Mouse (Mus musculus): ENCODE data around the gene Tollip. TPM values are rescaled to one million over a fixed set of nuclear protein-coding genes. Genes with fewer than 3 reads are reported as not detected.

The Tollip gene
- polyA plus RNA-seq, 1 experiment, result 142 TPM

GRCm38 (mm10) chr7:141902269-141902729 lies 16.0 kb downstream of the Tollip start:
- WGBS, result under 1% methylated on average over 44 of the region's 44 CpGs

GRCm38 (mm10) chr7:141901825-141902224 lies 16.5 kb downstream of the Tollip start:
- Histone ChIP-seq H3K4me3 (ENCODE audit: low read depth, low read length) (peak overlapping the region; percentile 94), H3K27ac (ENCODE audit: insufficient read depth, low read depth, low read length) (peak overlapping the region; percentile 23), H3K36me3 (ENCODE audit: control insufficient read depth, insufficient read depth, low read length) (no peaks in the 10 kb centered on the region), H3K4me1 (ENCODE audit: control insufficient read depth, insufficient read depth, insufficient read length, low read length) (peaks cover 15% of the 10 kb centered on the region; the same call in 1 of the 2 replicates), H3K27me3 (ENCODE audit: control insufficient read depth, insufficient read depth, low read length) (no peaks in the 10 kb centered on the region; the same call in 1 of the 2 replicates)
- TF ChIP-seq POLR2A (IDR thresholded peaks at IDR 0.05; ENCODE audit: low read depth, low read length) (no peak), CTCF (IDR thresholded peaks at IDR 0.05; ENCODE audit: extremely low read depth, insufficient read length, insufficient replicate concordance, low read depth, low read length) (no peak)
- 0% methylated on average over 16 of the region's 16 CpGs for WGBS

More at GRCm38 (mm10) chr7:141902269-141902729, 16.0 kb downstream of the Tollip start:
- Histone ChIP-seq H3K4me3 (ENCODE audit: low read depth, low read length) (peak overlapping the region; percentile 94), H3K27ac (ENCODE audit: insufficient read depth, low read depth, low read length) (peak overlapping the region; percentile 23), H3K4me1 (ENCODE audit: control insufficient read depth, insufficient read depth, insufficient read length, low read length) (peaks cover 15% of the 10 kb centered on the region; the same call in 1 of the 2 replicates), H3K36me3 (ENCODE audit: control insufficient read depth, insufficient read depth, low read length) (no peaks in the 10 kb centered on the region), H3K27me3 (ENCODE audit: control insufficient read depth, insufficient read depth, low read length) (no peaks in the 10 kb centered on the region; the same call in 1 of the 2 replicates)
- no peak for TF ChIP-seq CTCF (IDR thresholded peaks at IDR 0.05; ENCODE audit: extremely low read depth, insufficient read length, insufficient replicate concordance, low read depth, low read length)
- peak; percentile 85 for TF ChIP-seq POLR2A (IDR thresholded peaks at IDR 0.05; ENCODE audit: low read depth, low read length)

GRCm38 (mm10) chr7:141892151-141892550 lies 26.2 kb downstream of the Tollip start:
- Histone ChIP-seq H3K36me3 (ENCODE audit: control insufficient read depth, insufficient read depth, low read length) (peaks cover 58% of the 10 kb centered on the region), H3K4me1 (ENCODE audit: control insufficient read depth, insufficient read depth, insufficient read length, low read length) (no peaks in the 10 kb centered on the region), H3K27ac (ENCODE audit: insufficient read depth, low read depth, low read length) (no peak overlapping the region), H3K4me3 (ENCODE audit: low read depth, low read length) (no peak overlapping the region), H3K27me3 (ENCODE audit: control insufficient read depth, insufficient read depth, low read length) (no peaks in the 10 kb centered on the region)
- no peak for TF ChIP-seq CTCF (IDR thresholded peaks at IDR 0.05; ENCODE audit: extremely low read depth, insufficient read length, insufficient replicate concordance, low read depth, low read length)
- no peak for TF ChIP-seq POLR2A (IDR thresholded peaks at IDR 0.05; ENCODE audit: low read depth, low read length)
- WGBS, result 90% methylated on average over 7 of the region's 7 CpGs

- Histone ChIP-seq H3K27ac (ENCODE audit: insufficient read depth, low read depth, low read length) (no peak overlapping the region), H3K4me3 (ENCODE audit: low read depth, low read length) (no peak overlapping the region), H3K27me3 (ENCODE audit: control insufficient read depth, insufficient read depth, low read length) (no peaks in the 10 kb centered on the region), H3K36me3 (ENCODE audit: control insufficient read depth, insufficient read depth, low read length) (peaks cover 34% of the 10 kb centered on the region), H3K4me1 (ENCODE audit: control insufficient read depth, insufficient read depth, insufficient read length, low read length) (0 out of 2 replicates have a peak, but pooled peaks cover 4% of the 10 kb centered on the region)
- 59% methylated on average over 2 of the region's 2 CpGs for WGBS
- TF ChIP-seq POLR2A (IDR thresholded peaks at IDR 0.05; ENCODE audit: low read depth, low read length) (no peak), CTCF (IDR thresholded peaks at IDR 0.05; ENCODE audit: extremely low read depth, insufficient read length, insufficient replicate concordance, low read depth, low read length) (no peak)
These were observed 39.5 kb downstream of the Tollip start for GRCm38 (mm10) chr7:141878813-141879212.

GRCm38 (mm10) chr7:141874891-141875290 lies 43.4 kb downstream of the Tollip start:
- TF ChIP-seq CTCF (IDR thresholded peaks at IDR 0.05; ENCODE audit: extremely low read depth, insufficient read length, insufficient replicate concordance, low read depth, low read length), result no peak
- no peak for TF ChIP-seq POLR2A (IDR thresholded peaks at IDR 0.05; ENCODE audit: low read depth, low read length)
- H3K27me3 ChIP-seq (ENCODE audit: control insufficient read depth, insufficient read depth, low read length), result no peaks in the 10 kb centered on the region
- peaks cover 9% of the 10 kb centered on the region for H3K36me3 ChIP-seq (ENCODE audit: control insufficient read depth, insufficient read depth, low read length)
- WGBS, result 88% methylated on average over 5 of the region's 5 CpGs
- no peak overlapping the region for H3K4me3 ChIP-seq (ENCODE audit: low read depth, low read length)
- no peak overlapping the region for H3K27ac ChIP-seq (ENCODE audit: insufficient read depth, low read depth, low read length)
- H3K4me1 ChIP-seq (ENCODE audit: control insufficient read depth, insufficient read depth, insufficient read length, low read length), result 0 out of 2 replicates have a peak, but pooled peaks cover 4% of the 10 kb centered on the region

GRCm38 (mm10) chr7:141870553-141870952 lies 47.8 kb downstream of the Tollip start:
- Histone ChIP-seq H3K27ac (ENCODE audit: insufficient read depth, low read depth, low read length) (no peak overlapping the region), H3K4me3 (ENCODE audit: low read depth, low read length) (no peak overlapping the region), H3K36me3 (ENCODE audit: control insufficient read depth, insufficient read depth, low read length) (peaks cover 3% of the 10 kb centered on the region; the same call in 1 of the 2 replicates), H3K27me3 (ENCODE audit: control insufficient read depth, insufficient read depth, low read length) (no peaks in the 10 kb centered on the region), H3K4me1 (ENCODE audit: control insufficient read depth, insufficient read depth, insufficient read length, low read length) (no peaks in the 10 kb centered on the region)
- WGBS, result 74% methylated on average over 5 of the region's 5 CpGs
- TF ChIP-seq POLR2A (IDR thresholded peaks at IDR 0.05; ENCODE audit: low read depth, low read length) (no peak), CTCF (IDR thresholded peaks at IDR 0.05; ENCODE audit: extremely low read depth, insufficient read length, insufficient replicate concordance, low read depth, low read length) (no peak)

- Histone ChIP-seq H3K4me1 (ENCODE audit: control insufficient read depth, insufficient read depth, insufficient read length, low read length) (no peaks in the 10 kb centered on the region), H3K4me3 (ENCODE audit: low read depth, low read length) (no peak overlapping the region), H3K27ac (ENCODE audit: insufficient read depth, low read depth, low read length) (no peak overlapping the region), H3K36me3 (ENCODE audit: control insufficient read depth, insufficient read depth, low read length) (peaks cover 3% of the 10 kb centered on the region; the same call in 1 of the 2 replicates), H3K27me3 (ENCODE audit: control insufficient read depth, insufficient read depth, low read length) (no peaks in the 10 kb centered on the region)
- 72% methylated on average over 5 of the region's 5 CpGs for WGBS
- no peak for TF ChIP-seq POLR2A (IDR thresholded peaks at IDR 0.05; ENCODE audit: low read depth, low read length)
- no peak for TF ChIP-seq CTCF (IDR thresholded peaks at IDR 0.05; ENCODE audit: extremely low read depth, insufficient read length, insufficient replicate concordance, low read depth, low read length)
These were observed 48.7 kb downstream of the Tollip start for GRCm38 (mm10) chr7:141869644-141870043.

Measured in small intestine, adult 2 months (tissue).